Mouse (Mus musculus) liver, embryonic 14.5 days (tissue): Measurements from ENCODE around the gene Sp1.

Experiments
- CTCF ChIP-seq: IDR thresholded peaks from 2 replicates; pipeline ENCODE4 v1.5.1; 2016; ENCODE audit warnings: antibody characterized with exemption, low read depth, control low read depth
- EP300 ChIP-seq: IDR thresholded peaks from 2 replicates; pipeline ENCODE4 v1.6.1; 2016; ENCODE audit warnings: antibody characterized with exemption, low read depth

DNA sequence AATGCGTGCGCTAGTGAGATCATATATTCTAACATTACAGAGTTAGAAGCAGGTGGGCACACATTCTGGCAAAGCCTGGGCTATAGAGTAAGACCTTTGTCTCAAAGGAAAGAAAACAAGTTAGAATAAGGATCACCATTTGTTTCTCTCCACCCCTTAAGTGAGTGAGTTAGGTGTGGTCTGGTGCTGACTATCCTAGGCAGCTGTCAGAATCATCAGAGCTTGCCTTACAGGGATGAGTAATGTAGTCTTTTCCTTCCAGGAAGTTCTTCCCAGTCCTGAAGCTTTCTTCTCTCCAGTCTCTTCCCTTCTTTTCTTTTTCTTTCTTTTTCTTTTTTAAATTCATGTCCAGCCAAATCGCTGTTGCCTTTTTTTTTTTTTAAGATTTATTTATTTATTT is 3.7 kb upstream of the Sp1 start:
- TF ChIP-seq CTCF (no peak), EP300 (no peak)
